Comparison of ENCODE assay signal across 24 mouse cellular contexts in the genomic region with DNA sequence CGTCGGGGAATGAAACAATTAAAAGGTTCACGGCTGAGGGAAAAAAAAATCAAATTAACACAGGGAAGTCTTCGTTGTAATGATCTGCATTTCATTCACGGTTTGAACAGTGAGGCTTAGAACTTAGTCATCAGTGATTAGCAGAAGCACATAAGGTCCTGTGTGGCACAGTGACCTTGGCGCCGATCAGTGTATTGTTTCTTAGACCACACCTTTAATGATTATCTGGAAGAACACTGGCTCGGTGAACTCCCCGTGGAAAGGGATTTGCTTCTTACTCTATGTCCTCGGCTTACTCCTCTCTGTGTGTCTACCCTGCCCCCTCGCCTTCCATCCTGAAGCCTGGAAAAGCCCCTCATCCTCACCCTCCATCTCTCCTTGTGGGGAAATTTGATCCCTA.
DNase-seq lines count a peak whose midpoint lies in the region; ATAC-seq and TF ChIP-seq lines count a peak whose summit lies in the region.
"Had no signal": no experiment of that assay in that cellular context is flagged by ENCODE, and none has a peak within 500 bp of the region (broad histone marks: within the 10 kb centered on the region; RNA-seq: fewer than 3 reads in every experiment).

No protein-coding gene starts in this region.

- WGBS in hindbrain, embryonic 16.5 days: 76% methylated on average over 11 of the region's 11 CpGs
- WGBS in hindbrain, embryonic 13.5 days: 75% methylated on average over 11 of the region's 11 CpGs
- WGBS in limb, embryonic 10.5 days: 82% methylated on average over 11 of the region's 11 CpGs
- 87% methylated on average over 11 of the region's 11 CpGs for WGBS in lung, adult 2 months

- TF ChIP-seq CTCF in lung, adult 2 months (IDR thresholded peaks at IDR 0.05; ENCODE audit: insufficient read depth, low read length): no peak

- H3K36me3 ChIP-seq in hindbrain, embryonic 16.5 days (ENCODE audit: control insufficient read depth, insufficient read depth, low read length): no peaks in the 10 kb centered on the region
- no peaks in the 10 kb centered on the region for H3K36me3 ChIP-seq in hindbrain, embryonic 13.5 days
- no peaks in the 10 kb centered on the region for H3K36me3 ChIP-seq in limb, embryonic 10.5 days
- H3K36me3 ChIP-seq: forebrain, embryonic 10.5 days; heart, embryonic 12.5 days; heart, embryonic 15.5 days; hindbrain, embryonic 10.5 days had no signal

- no peak for DNase-seq in limb, embryonic 10.5 days (ENCODE audit: low spot score)
- DNase-seq in retina, embryonic 14.5 days (ENCODE audit: low spot score): peak; percentile 22
- DNase-seq in embryo, embryonic 9.5 days (ENCODE audit: extremely low spot score): no peak
- no peak for DNase-seq in lung, adult 2 months
- DNase-seq: adrenal gland, adult 8-10 months; adrenal gland, postnatal 25 days; cerebellum, adult 18-20 months; cerebellum, adult 9-10 months; cerebellum, postnatal 14 days; gastrocnemius, postnatal 10 days; gastrocnemius, postnatal 36 days; heart, postnatal 10 days; heart, postnatal 36 days had no signal

- ATAC-seq in hindbrain, embryonic 16.5 days: peak; percentile 37; the same call in 1 of the 2 replicates
- no peak for ATAC-seq in hindbrain, embryonic 13.5 days (ENCODE audit: low FRiP score)
- ATAC-seq: activated CD4-positive, CD25-positive, alpha-beta regulatory T cell, adult 4 months; CD4-positive, CD25-positive, alpha-beta regulatory T cell, adult 4 months; forebrain, embryonic 13.5 days; forebrain, embryonic 16.5 days had no signal

- H3K4me1 ChIP-seq in hindbrain, embryonic 16.5 days (ENCODE audit: control insufficient read depth, insufficient read depth, low read depth, low read length): no peaks in the 10 kb centered on the region
- H3K4me1 ChIP-seq in hindbrain, embryonic 13.5 days (replicated peaks): no peaks in the 10 kb centered on the region
- peaks cover 30% of the 10 kb centered on the region for H3K4me1 ChIP-seq in limb, embryonic 10.5 days
- peaks cover 3% of the 10 kb centered on the region for H3K4me1 ChIP-seq in lung, adult 2 months (ENCODE audit: control insufficient read depth, insufficient read depth, low read length)
- H3K4me1 ChIP-seq: forebrain, embryonic 13.5 days had no signal

- no peak overlapping the region for H3K27ac ChIP-seq in hindbrain, embryonic 16.5 days (ENCODE audit: low read depth, low read length)
- H3K27ac ChIP-seq in hindbrain, embryonic 13.5 days: no peak overlapping the region
- H3K27ac ChIP-seq in limb, embryonic 10.5 days: 0 out of 2 replicates have a peak overlapping the region, but pooled peaks have one; percentile 53
- H3K27ac ChIP-seq: forebrain, embryonic 10.5 days; forebrain, embryonic 13.5 days; heart, embryonic 15.5 days; hindbrain, embryonic 10.5 days; hindbrain, embryonic 14.5 days had no signal

- H3K4me3 ChIP-seq in hindbrain, embryonic 16.5 days (ENCODE audit: low read length): no peak overlapping the region
- H3K4me3 ChIP-seq in hindbrain, embryonic 13.5 days: no peak overlapping the region
- H3K4me3 ChIP-seq in limb, embryonic 10.5 days: no peak overlapping the region
- H3K4me3 ChIP-seq in lung, adult 2 months (replicated peaks; ENCODE audit: extremely low read depth, low read depth, low read length): no peak overlapping the region
- H3K4me3 ChIP-seq: forebrain, embryonic 10.5 days; forebrain, embryonic 13.5 days; heart, embryonic 12.5 days; heart, embryonic 15.5 days; hindbrain, embryonic 10.5 days had no signal

- no peaks in the 10 kb centered on the region for H3K27me3 ChIP-seq in hindbrain, embryonic 16.5 days (replicated peaks; ENCODE audit: control insufficient read depth, insufficient read depth, low read length)
- no peaks in the 10 kb centered on the region for H3K27me3 ChIP-seq in hindbrain, embryonic 13.5 days
- no peaks in the 10 kb centered on the region for H3K27me3 ChIP-seq in limb, embryonic 10.5 days (ENCODE audit: low read depth, poor library complexity, severe bottlenecking)
- H3K27me3 ChIP-seq: forebrain, embryonic 13.5 days; heart, embryonic 12.5 days; heart, embryonic 15.5 days had no signal

- H3K9ac ChIP-seq in hindbrain, embryonic 16.5 days (ENCODE audit: low read depth, low read length): no peak overlapping the region
- no peak overlapping the region for H3K9ac ChIP-seq in hindbrain, embryonic 13.5 days
- H3K9ac ChIP-seq: forebrain, embryonic 13.5 days; heart, embryonic 12.5 days; heart, embryonic 15.5 days; hindbrain, embryonic 14.5 days had no signal

- no peak for TF ChIP-seq POLR2A in lung, adult 2 months (IDR thresholded peaks at IDR 0.05; ENCODE audit: borderline replicate concordance, extremely low read depth, low read depth, low read length)

- no peaks in the 10 kb centered on the region for H3K9me3 ChIP-seq in hindbrain, embryonic 16.5 days (ENCODE audit: control insufficient read depth, low read length)
- H3K9me3 ChIP-seq in hindbrain, embryonic 13.5 days: no peaks in the 10 kb centered on the region
- no peaks in the 10 kb centered on the region for H3K9me3 ChIP-seq in limb, embryonic 10.5 days (replicated peaks)
- H3K9me3 ChIP-seq: forebrain, embryonic 10.5 days; forebrain, embryonic 13.5 days; heart, embryonic 12.5 days; heart, embryonic 15.5 days; hindbrain, embryonic 10.5 days had no signal

- no peak overlapping the region for H3K4me2 ChIP-seq in hindbrain, embryonic 16.5 days (ENCODE audit: low read length)
- H3K4me2 ChIP-seq in hindbrain, embryonic 13.5 days: no peak overlapping the region
- H3K4me2 ChIP-seq: forebrain, embryonic 13.5 days; heart, embryonic 12.5 days; heart, embryonic 15.5 days; hindbrain, embryonic 14.5 days had no signal
